Mouse (Mus musculus) ovary, postnatal 10 days (tissue): Measurements from ENCODE around the gene Insyn1.

Experiments used
- DNase-seq: peaks from one replicate; pipeline ENCODE4 v3.0.0; 2022; ENCODE audit warnings: low spot score

Gene Insyn1

DNA sequence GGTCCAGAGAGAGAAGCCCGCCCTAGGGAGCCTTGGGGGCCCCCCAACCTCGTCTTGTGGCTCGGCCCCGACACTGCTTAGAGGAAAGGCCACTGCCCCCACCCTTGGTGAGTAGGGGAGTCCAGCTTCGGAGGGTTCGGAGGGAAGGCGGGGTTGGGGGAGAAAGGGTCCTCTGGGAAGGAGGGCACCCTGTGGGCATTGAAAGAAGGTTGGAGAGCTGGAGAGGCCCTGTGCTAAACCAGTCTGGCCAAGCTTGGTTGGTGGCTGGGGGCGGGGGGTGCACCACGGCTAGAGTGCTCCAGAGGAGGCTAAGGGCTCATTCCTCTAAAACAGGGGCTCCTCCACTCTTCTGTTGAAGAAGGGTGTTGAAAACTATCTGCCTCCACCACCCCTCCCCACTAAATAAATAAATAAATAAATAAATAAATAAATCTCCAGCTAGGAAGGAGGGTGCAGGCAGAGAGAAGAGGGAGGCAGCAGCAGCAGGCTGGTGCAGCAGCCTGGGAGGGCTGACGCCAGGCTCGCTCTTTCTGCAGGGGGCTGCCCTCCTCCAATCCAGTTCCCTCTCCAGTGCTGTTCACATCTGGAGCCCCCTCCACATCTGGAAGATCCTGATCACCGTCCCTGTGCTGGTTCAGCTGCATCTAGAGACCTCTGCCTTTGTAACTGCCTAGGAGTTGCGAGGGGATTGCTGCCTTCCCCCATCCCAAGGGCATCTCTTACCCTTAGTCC lies 896 bp downstream of the Insyn1 start:
- no peak for DNase-seq

GRCm38 (mm10) chr9:58489865-58490165 lies 1.4 kb downstream of the Insyn1 start:
- DNase-seq: no peak

GRCm38 (mm10) chr9:58490391-58490790 lies 2.0 kb downstream of the Insyn1 start:
- no peak for DNase-seq

DNA sequence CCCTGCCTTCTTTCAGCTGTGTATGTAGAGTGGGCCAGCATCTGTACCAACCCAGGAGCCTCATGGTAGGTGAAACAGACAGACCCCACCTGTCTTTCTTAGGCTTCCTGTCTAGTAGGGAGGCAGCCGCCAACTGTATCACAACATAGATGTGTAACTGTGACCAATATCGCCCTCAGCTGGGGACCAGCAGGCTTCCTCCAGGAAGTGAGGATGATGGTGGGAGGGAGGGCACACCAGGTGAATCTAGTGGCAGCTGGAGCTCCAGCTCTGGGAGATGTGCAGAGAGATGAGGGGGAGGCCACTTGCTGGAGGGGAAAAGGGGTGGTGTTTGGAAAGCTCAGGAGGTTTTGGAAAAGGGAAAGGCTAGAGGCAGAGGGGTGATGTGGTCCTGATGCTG lies 6.6 kb downstream of the Insyn1 start:
- DNase-seq: no peak

DNA sequence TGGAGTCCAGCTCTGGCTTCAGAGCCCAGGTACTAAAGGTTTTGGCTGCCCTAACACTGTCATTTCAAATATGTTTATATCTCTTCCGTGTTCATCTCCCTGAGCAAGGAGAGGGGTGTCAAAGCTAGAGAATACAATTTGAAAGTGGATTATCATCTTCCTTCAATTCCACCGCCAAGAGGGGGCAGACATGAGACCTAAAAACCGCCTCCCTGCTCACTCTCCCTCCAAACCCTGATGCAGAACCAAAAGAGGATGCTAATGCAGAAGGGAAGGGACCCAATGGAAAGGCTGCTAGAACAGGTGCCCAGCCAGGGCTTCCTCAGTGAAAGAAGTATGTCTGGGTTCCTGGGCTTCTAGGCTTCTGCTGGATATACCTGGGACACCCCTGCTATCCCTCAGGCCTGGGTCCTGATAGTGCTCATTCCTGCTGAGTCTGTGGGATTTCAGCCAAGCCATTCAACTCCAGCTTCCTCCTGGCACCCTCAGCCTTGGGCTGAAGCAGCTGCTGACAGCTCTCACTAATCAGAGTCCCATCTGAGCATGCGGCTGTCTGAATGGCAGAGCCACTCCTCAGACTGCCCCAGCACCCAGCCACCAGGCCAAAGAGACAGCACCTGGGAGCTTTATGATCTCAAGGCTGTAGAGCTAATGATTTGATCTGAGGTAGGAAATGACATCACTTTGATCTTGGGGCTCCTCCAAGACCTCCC lies 8.2 kb downstream of the Insyn1 start:
- no peak for DNase-seq

GRCm38 (mm10) chr9:58497942-58498341 lies 9.5 kb downstream of the Insyn1 start:
- no peak for DNase-seq

DNA sequence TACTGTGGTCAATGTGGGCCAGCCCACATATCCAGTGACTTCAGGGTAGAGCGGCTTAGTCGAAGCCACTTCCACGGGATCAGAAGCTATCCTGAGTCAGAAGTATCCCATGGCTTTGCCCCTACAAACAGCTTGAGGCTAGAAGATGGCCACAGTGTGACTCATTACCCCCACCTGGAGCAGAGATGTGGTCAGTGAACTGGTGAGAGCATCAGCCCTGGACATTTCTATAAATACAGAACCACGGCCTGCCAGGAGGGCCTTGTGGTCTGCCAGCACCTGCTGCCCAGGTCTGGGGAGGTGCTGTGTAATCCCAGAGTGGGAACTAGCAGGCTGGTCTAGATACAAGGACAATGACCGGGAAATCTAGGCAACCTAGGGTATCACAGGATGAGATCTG lies 12.5 kb downstream of the Insyn1 start:
- no peak for DNase-seq

- DNase-seq: no peak
These were observed 19.0 kb downstream of the Insyn1 start for GRCm38 (mm10) chr9:58507216-58508005.

DNA sequence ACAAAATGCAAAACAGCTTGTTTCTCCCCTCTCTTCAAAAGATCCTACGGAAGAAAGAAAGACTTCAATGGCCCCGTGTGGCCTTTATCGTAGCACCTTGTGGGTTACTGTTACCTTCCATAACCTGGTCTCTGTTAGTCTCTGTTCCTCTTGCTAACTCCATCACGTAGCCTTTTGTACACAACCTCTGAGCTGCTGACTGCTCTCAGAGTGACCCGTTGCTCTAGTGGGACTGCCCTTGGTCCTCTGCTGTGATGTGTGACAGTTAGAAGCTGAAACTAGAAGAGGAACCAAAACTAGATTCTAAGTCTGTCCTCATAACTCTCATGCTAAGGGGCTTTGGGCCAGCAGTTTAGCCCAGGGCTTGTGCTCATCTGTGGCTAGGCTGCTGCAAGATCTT lies 22.0 kb downstream of the Insyn1 start:
- no peak for DNase-seq

DNA sequence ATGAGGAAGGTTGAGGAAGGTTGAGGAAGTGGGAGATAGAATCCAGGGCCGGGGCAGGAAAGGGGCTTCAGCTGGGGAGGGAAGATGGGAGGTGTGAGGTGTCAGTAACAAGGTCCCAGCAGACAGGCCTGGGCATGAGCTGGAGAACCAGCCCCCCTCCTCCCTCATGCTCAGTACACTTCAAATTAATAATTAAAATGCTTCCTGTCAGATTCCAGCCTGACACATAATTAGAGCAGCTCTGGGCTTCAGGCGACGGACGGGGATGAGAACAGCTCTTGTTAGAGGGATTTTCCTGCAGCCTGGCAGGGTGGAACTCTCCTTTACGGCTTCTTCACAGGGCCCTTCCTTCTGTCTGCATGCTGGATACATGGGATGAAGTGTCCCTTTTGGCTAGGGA lies 25.3 kb downstream of the Insyn1 start:
- no peak for DNase-seq

DNA sequence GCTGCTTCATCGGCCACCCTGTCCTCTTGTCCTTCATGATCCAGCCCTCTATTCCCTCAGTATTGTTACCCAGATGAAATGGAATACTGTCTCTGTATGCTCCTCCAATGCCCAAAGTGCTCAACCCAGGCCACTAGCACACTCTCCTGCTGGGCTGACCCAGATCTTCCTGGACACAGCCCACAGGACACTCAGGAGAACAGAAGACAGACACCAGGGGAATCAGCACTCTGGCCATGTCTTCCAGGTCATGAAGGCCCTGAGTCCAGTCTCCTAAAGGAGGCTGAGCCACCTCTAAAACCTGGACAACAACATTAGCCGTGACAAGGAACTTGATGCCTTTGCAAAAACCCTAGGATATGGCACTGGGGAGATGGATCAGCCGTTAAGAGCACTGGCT lies 28.1 kb downstream of the Insyn1 start:
- DNase-seq: no peak

DNA sequence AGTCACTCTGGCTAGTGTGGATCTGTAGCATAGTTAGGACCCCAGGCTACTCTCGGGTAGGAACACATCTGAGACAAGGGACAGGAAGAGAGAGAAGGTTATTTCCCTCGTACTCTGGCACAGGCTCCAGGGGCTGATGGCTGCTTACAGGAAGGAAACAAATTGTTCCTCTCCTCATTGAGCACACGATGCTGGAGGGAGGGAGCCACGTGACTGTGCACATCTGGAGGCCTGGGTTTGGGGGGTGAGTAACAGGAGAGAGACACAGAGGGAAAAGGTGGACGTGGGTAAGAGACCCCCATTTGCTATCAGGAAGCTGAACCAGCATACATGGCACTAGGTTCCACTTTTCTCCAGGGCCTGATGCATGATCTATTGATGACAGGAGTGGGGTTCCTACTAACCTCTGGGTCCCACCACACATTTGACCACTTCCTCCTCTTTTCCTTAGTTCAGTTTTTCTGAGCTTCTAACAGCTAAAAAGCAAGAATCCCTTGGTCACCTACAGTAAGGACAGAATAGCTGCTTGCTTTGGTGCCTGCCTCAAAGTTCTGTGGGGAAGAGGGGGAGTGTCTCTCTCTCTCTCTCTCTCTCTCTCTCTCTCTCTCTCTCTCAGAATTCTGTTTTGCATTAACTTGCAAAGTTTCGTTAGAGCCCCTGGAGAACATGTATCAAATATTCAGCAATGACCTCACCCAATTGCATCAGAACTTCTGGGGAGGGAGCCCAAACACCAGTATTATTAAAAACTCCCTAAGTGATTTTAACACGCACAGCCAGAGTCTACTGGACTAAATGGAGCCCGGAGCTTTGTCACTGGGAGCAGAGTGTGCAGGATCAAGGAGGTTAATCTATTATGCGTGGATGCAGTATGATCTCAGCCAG lies 29.7 kb downstream of the Insyn1 start:
- no peak for DNase-seq

DNA sequence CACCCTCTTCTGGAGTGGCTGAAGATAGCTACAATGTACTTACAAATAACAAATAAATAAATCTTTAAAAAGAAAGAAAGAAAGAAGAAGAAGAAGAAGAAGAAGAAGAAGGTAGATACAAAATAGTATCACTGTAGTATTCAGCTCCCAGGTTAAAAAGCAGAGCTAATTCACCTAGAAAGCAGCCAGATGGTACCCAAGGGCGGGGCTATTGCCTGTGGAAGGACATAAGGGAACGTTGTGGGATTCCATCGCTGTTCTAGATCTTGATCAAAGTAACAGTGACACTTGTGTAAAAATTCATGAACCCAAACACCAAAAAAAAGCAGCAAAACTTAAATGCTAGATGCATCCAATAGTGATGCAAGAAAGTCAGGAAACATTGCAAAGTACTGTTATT lies 31.6 kb downstream of the Insyn1 start:
- no peak for DNase-seq

GRCm38 (mm10) chr9:58520816-58521581 lies 32.6 kb downstream of the Insyn1 start:
- DNase-seq: no peak

DNA sequence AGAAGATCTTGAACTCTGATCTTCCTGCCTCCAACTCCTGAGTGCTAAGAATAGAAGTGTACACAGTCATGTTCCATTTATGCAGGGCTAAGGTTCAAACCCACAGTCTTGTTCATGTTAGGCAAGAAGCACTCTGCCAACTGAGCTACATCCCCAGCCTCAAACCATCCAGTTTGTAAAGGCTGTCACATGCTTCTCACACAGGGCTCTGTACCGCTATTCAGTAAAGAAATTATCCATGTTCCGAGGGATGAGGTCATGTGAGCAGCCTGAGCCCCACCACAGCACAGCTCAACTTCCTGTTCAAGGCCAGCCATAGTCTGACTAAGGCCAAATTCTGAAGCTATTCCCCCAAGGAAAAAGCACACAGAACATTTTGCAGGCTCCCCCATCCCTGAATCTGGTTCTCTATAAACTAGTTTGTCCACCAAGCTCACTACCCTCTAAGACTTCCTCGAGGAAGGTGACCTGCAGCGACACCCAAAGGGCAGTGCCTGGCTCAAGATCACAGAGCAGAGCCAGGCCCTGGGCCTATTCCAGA lies 33.5 kb downstream of the Insyn1 start:
- DNase-seq: no peak

DNA sequence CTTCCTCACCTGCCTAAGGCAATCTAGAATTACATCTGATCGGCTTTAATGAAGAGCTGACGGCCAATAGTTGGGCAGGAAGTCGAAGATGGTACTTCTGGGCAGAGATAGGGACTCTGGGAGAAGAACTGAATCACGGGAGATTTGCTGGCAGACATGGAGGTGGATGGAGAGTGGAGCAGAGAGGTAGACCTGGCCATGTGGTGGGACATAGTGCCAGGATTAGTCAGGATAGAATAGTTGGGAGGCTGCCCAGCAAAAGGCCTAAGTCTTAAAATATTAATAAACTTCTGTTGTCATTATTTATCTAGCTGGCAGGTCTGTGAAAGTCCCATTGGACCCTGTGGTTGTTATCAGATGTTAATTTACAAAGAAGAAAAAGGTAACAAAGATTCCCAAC lies 36.7 kb downstream of the Insyn1 start:
- no peak for DNase-seq

- no peak for DNase-seq
These were observed 39.4 kb downstream of the Insyn1 start for GRCm38 (mm10) chr9:58527841-58528240.

- no peak for DNase-seq
These were observed 42.0 kb downstream of the Insyn1 start for GRCm38 (mm10) chr9:58530407-58530806.

DNA sequence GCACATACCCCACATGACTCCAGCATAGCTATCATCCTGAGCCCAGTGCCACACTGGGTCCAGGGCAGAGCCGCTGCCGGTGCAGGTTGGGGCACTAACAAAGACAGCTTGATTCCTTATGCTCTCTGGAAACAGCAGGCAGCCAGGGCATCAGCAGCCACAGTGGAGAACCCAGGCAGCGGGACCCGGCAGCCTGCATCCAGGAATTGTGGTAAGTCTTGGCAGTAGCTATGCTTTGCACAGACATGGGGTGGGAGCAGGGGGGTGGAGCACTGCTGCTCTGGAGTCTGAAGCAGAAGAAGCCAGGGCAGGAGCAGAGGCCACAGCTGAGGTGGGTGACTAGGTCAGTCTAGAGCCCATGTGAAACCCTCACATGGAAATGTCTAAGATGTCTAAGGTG lies 43.8 kb downstream of the Insyn1 start:
- no peak for DNase-seq

DNA sequence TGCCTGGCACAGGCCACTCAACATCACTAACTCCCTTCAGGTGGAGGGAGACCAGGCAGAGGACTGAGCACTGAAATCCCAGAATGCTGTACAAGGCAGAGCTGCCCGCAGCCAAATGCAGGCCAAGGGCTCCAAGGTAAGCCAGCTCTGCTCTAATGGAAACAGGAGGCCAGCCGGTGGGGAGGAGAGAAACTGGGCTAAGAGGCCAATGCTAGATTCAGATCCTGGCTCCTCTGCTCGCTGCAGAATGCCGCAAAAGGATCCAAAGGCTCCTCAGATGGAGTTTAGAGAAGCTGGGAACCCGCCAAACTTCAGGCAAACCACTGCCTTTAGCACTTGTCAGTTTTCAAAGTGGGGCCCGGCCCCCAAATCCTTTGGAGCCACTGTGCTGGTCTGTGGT lies 44.9 kb downstream of the Insyn1 start:
- DNase-seq: no peak

DNA sequence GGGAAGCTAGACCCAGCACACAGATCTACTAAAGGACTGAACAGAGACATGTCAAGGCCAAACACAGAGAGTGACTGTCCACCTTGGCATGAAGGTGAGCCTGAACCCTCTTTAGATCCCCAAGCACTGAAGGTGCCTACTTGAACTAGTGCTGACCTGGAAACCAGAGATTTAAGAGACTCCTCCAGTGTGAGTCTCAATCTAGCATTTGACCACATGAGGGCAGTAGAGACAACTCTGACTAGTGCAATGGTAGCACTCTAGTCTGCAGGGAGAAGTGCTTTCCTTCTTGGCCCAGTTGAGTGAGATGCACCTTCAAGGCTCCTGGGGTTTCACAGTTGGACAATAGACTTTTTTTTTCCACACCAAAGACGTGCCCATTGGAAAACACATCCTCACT lies 46.4 kb downstream of the Insyn1 start:
- DNase-seq: no peak
